Mouse (Mus musculus) heart, postnatal 0 days (tissue): Measurements from ENCODE around the gene Map4k4.

Experiments
- CTCF ChIP-seq: IDR thresholded peaks from 2 replicates; pipeline ENCODE4 v1.5.1; 2016; ENCODE audit warnings: antibody characterized with exemption, control low read depth, low read depth
- EP300 ChIP-seq: IDR thresholded peaks from 2 replicates; pipeline ENCODE4 v1.6.1; 2016; ENCODE audit warnings: antibody characterized with exemption, low read depth

- TF ChIP-seq CTCF (no peak), EP300 (no peak)
These were observed 34.2 kb upstream of the Map4k4 start for GRCm38 (mm10) chr1:39866367-39867141.
